24 mouse cellular contexts compared by ENCODE assay signal in the genomic region with DNA sequence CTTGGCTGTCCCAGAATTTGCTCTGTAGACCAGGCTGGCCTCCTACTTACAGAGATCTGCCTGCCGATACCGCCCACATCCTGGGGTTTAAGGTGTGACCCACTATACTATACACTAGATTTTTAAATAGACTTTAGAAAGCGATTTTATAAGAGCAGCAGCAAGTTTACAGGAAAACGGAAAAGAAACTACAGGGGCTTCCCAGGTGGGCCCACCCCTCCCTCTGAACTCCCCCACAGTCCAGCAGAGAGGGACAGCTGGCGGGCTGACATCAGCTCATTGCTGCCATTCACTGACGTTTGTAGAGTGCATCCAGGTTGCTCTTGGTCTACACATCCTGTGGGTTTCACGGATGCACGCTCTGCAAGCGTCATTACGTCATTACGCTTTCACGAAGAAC. TPM values are rescaled to one million over a fixed set of nuclear protein-coding genes. Genes with fewer than 3 reads are reported as not detected.
A peak's percentile ranks its signal among the peaks of the same experiment; 100 is the strongest.
DNase-seq lines count a peak whose midpoint lies in the region; ATAC-seq and TF ChIP-seq lines count a peak whose summit lies in the region.
"Had no signal": no experiment of that assay in that cellular context is flagged by ENCODE, and none has a peak within 500 bp of the region (broad histone marks: within the 10 kb centered on the region; RNA-seq: fewer than 3 reads in every experiment).

No protein-coding gene starts in this region.

- 88% methylated on average over 12 of the region's 12 CpGs for WGBS in lung, adult 2 months
- 92% methylated on average over 12 of the region's 12 CpGs for WGBS in forebrain, postnatal 0 days

- TF ChIP-seq POLR2A in lung, adult 2 months (IDR thresholded peaks at IDR 0.05; ENCODE audit: borderline replicate concordance, extremely low read depth, low read depth, low read length) = no peak

- peak; percentile 9 for DNase-seq in lung, postnatal 36 days
- no peak for DNase-seq in lung, adult 2 months
- peak; percentile 94 for DNase-seq in A20 (ENCODE audit: low read depth, low spot score)
- DNase-seq in forebrain, postnatal 0 days = no peak
- no peak for DNase-seq in urinary bladder, adult 18-20 months (ENCODE audit: low spot score in 2 of 2)
- no peak for DNase-seq in layer of hippocampus, adult 8-10 months (ENCODE audit: low spot score in 2 of 2)
- DNase-seq: adrenal gland, adult 8-10 months; cerebellum, adult 8-10 months; kidney, adult 11 months; kidney, postnatal 14 days; right cerebral cortex, adult 18-20 months had no signal

- peak; percentile 70 for ATAC-seq in activated CD4-positive, CD25-positive, alpha-beta regulatory T cell, adult 4 months
- peak; percentile 88 for ATAC-seq in neutrophil, adult 5-6 weeks (ENCODE audit: extremely low read depth, insufficient number of reproducible peaks, low FRiP score, poor library complexity, severe bottlenecking)
- ATAC-seq in forebrain, postnatal 0 days = no peak
- ATAC-seq: forebrain, embryonic 14.5 days; midbrain, embryonic 13.5 days had no signal

- no peaks in the 10 kb centered on the region for H3K4me1 ChIP-seq in lung, adult 2 months (ENCODE audit: control insufficient read depth, insufficient read depth, low read length)
- no peaks in the 10 kb centered on the region for H3K4me1 ChIP-seq in forebrain, postnatal 0 days (ENCODE audit: insufficient read depth)
- H3K4me1 ChIP-seq: embryonic facial prominence, embryonic 12.5 days; heart, embryonic 12.5 days; limb, embryonic 13.5 days had no signal

- H3K4me3 ChIP-seq in lung, adult 2 months (replicated peaks; ENCODE audit: extremely low read depth, low read depth, low read length) = no peak overlapping the region
- H3K4me3 ChIP-seq in forebrain, postnatal 0 days (ENCODE audit: low read depth, low read length) = no peak overlapping the region
- H3K4me3 ChIP-seq: embryonic facial prominence, embryonic 12.5 days; gastrocnemius, adult 2 months; heart, adult 2 months; heart, embryonic 12.5 days; layer of hippocampus, adult 2 months; limb, embryonic 13.5 days; midbrain, embryonic 13.5 days; neural tube, embryonic 15.5 days had no signal

- TF ChIP-seq CTCF in lung, adult 2 months (IDR thresholded peaks at IDR 0.05; ENCODE audit: insufficient read depth, low read length) = no peak
- TF ChIP-seq CTCF in forebrain, postnatal 0 days (IDR thresholded peaks at IDR 0.05; ENCODE audit: low read depth) = no peak

- 0 out of 2 replicates have a peak, but pooled peaks cover 6% of the 10 kb centered on the region for H3K9me3 ChIP-seq in forebrain, postnatal 0 days (ENCODE audit: low read length)

- no peaks in the 10 kb centered on the region for H3K27me3 ChIP-seq in forebrain, postnatal 0 days (ENCODE audit: insufficient read depth, low read length)
- H3K27me3 ChIP-seq: embryonic facial prominence, embryonic 12.5 days; heart, embryonic 12.5 days; limb, embryonic 13.5 days; midbrain, embryonic 13.5 days; neural tube, embryonic 15.5 days had no signal

- H3K4me2 ChIP-seq in forebrain, postnatal 0 days (ENCODE audit: low read depth) = no peak overlapping the region
- H3K4me2 ChIP-seq: embryonic facial prominence, embryonic 12.5 days; heart, embryonic 12.5 days; hindbrain, embryonic 14.5 days; limb, embryonic 13.5 days; liver, embryonic 11.5 days; midbrain, embryonic 13.5 days; neural tube, embryonic 15.5 days had no signal

- H3K9ac ChIP-seq in forebrain, postnatal 0 days = no peak overlapping the region
- H3K9ac ChIP-seq: embryonic facial prominence, embryonic 12.5 days; heart, embryonic 12.5 days; hindbrain, embryonic 14.5 days; limb, embryonic 13.5 days; midbrain, embryonic 13.5 days; neural tube, embryonic 15.5 days had no signal

- H3K27ac ChIP-seq in forebrain, postnatal 0 days (ENCODE audit: low read depth, low read length) = no peak overlapping the region
- H3K27ac ChIP-seq: embryonic facial prominence, embryonic 12.5 days; gastrocnemius, adult 2 months; heart, adult 2 months; hindbrain, embryonic 14.5 days; layer of hippocampus, adult 2 months; limb, embryonic 13.5 days; midbrain, embryonic 13.5 days; neural tube, embryonic 15.5 days had no signal

- H3K36me3 ChIP-seq in forebrain, postnatal 0 days (ENCODE audit: insufficient read depth) = no peaks in the 10 kb centered on the region
- H3K36me3 ChIP-seq: embryonic facial prominence, embryonic 12.5 days; heart, embryonic 12.5 days; limb, embryonic 13.5 days; midbrain, embryonic 13.5 days; neural tube, embryonic 15.5 days had no signal

RNA-seq across cellular contexts. Expression of a gene that starts 51.2 kb away (rescaled TPM):
- 21.8 and 24.9 TPM in 2 replicates for polyA plus RNA-seq in lung, adult 2 months (2012; rRNA removed)
- polyA plus RNA-seq in activated CD4-positive, CD25-positive, alpha-beta regulatory T cell, adult 4 months (2017; shearing (Covaris generic)) = 10 to 100 TPM; 24.8 to 30.0 TPM
- total RNA-seq in neutrophil, adult 5-6 weeks (2017) = 169 and 178 TPM in 2 replicates
- 46.1 and 57.4 TPM in 2 replicates for total RNA-seq in forebrain, postnatal 0 days (2014; rRNA removed)
- 7.2 and 14.2 TPM in 2 replicates for polyA plus RNA-seq in forebrain, postnatal 0 days (2015; fragmentation: Nextera tagmentation; extraction: Ambion mirVana)
- total RNA-seq in layer of hippocampus, adult 8-10 months (2022) = 100 to 1,000 TPM in 1 of 4 experiments, 10 to 100 TPM in 3; 67.7 to 109 (median 84.9) TPM

Comparison
In these comparisons a context has a peak if more than half of its experiments do, and no peak if none do; other contexts are left out.
1. DNase-seq: peak in lung, postnatal 36 days (single experiment) and A20 (single experiment); none in lung, adult 2 months (single experiment), forebrain, postnatal 0 days (single experiment), urinary bladder, adult 18-20 months (0 of 2) and layer of hippocampus, adult 8-10 months (0 of 2).